Mouse (Mus musculus): ENCODE data around the gene Fbxw2. TPM values are rescaled to one million over a fixed set of nuclear protein-coding genes. Genes with fewer than 3 reads are reported as not detected.

The Fbxw2 gene
- 29.2 and 29.8 TPM in 2 replicates for polyA plus RNA-seq (2012; rRNA removed)

DNA sequence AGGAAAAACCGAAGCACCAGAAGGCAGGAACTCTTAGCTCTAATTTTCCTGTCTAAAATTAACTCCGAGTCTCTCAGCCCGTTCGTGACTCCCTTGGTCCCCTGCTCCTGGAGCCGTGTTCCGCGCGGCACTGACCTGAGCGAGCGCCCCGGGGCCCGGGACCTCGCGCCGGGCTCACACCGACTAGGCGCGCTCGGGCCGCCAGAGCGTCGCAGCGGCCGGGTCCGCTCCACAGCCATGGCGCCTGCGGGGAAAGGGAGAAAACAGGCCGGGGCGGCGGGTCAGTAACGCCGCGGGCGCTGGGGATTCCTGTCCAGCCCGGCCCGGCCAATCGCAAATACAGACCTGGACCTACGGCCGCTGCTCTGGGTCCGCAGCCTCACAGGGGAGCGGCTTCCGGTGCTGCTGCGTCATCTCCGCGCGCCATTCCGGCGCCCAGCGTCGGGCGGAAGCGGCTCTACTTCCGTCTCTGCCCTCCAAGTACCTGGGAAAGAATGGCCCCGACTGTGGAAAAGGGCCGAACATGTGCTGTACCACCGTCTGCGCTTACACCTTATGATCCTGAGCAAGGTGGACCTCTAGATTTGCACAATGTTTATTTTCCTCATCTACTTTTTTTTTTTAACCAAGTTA is at the start of gene Fbxw2:
TSS of gene Fbxw2 (minus strand) at position 485 of the 633 bp plus-strand sequence.
- H3K27me3 ChIP-seq (ENCODE audit: control insufficient read depth, insufficient read depth, low read length): no peaks in the 10 kb centered on the region
- H3K36me3 ChIP-seq (ENCODE audit: control insufficient read depth, insufficient read depth, low read length): peaks cover 7% of the 10 kb centered on the region
- H3K27ac ChIP-seq (ENCODE audit: insufficient read depth, low read length): peak within 1 kb of the TSS; percentile 62
- H3K4me3 ChIP-seq (ENCODE audit: extremely low read depth, insufficient read depth, insufficient read length): peak within 1 kb of the TSS; percentile 79
- peak; percentile 69 to 88 for DNase-seq (ENCODE audit: low read depth in 1 of 2, low spot score in 2 of 2)
- no peaks in the 10 kb centered on the region; the same call in 1 of the 2 replicates for H3K4me1 ChIP-seq (ENCODE audit: control insufficient read depth, insufficient read depth, insufficient read length)
- no peak for TF ChIP-seq CTCF (IDR thresholded peaks at IDR 0.05; ENCODE audit: extremely low read depth, insufficient read depth, insufficient read length, insufficient replicate concordance)
- peak; percentile 55 for TF ChIP-seq POLR2A (IDR thresholded peaks at IDR 0.05; ENCODE audit: low read depth, low read length)
- under 1% methylated on average over 57 of the region's 57 CpGs for WGBS

DNA sequence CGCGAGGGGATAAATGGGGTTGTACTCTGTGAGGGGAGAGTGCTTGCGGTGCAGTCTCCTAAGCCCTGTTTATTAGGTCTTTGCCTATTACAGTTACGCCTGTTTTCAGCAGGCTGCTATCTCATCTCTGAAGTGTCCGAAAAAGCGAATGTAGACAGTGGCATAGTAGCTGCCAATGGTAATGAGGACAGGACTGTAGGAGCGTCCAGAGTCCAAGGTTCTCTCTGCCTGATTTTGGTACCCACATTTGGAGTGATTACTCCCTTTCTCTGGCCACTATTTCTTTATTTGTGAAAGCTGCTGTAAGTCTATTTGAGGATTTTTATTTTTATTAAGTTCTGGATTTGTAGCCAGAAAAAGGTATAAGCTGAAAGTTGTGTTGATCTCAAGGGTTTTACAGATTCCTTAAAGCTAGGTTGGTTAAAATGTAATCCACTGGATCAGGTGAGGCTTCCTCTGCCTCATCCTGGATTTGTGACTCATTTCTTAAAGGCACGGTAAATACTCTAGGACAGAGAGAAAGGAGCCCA is 48.8 kb upstream of the Fbxw2 start, which contains the start of gene Psmd5:
TSS of gene Psmd5 (minus strand) at position 153 of the 530 bp plus-strand sequence.
- no peak for DNase-seq (ENCODE audit: low read depth in 1 of 2, low spot score in 2 of 2)
- WGBS: 52% methylated on average over 8 of the region's 8 CpGs
- TF ChIP-seq POLR2A (IDR thresholded peaks at IDR 0.05; ENCODE audit: low read depth, low read length): no peak
- no peak for TF ChIP-seq CTCF (IDR thresholded peaks at IDR 0.05; ENCODE audit: extremely low read depth, insufficient read depth, insufficient read length, insufficient replicate concordance)
- Histone ChIP-seq H3K4me1 (ENCODE audit: control insufficient read depth, insufficient read depth, insufficient read length) (no peaks in the 10 kb centered on the region; the same call in 1 of the 2 replicates), H3K27me3 (ENCODE audit: control insufficient read depth, insufficient read depth, low read length) (peaks cover 2% of the 10 kb centered on the region; the same call in 1 of the 2 replicates), H3K4me3 (ENCODE audit: extremely low read depth, insufficient read depth, insufficient read length) (no peak within 1 kb of the TSS), H3K36me3 (ENCODE audit: control insufficient read depth, insufficient read depth, low read length) (no peaks in the 10 kb centered on the region), H3K27ac (ENCODE audit: insufficient read depth, low read length) (no peak within 1 kb of the TSS)

DNA sequence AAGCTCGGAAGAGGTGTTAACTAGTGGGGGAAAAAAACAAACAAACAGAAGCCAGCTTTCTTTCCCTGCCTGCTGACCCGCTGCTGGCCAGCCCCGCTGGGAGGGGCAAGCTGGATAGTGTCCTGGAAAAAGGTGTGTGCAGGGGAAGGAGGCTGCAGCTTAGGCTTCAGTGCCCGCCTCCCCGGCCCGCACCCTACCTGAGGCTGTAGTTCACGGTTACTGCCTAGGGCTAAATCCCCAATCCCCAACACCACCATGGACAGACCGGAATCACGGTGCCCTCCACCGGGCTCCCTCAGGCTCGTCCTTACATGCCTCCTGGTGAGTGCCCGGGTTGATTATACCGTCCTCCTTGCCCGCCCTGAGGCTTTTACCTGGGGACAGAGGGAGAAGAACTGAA is 48.2 kb upstream of the Fbxw2 start, which contains the start of gene Cutal:
TSS of gene Cutal (plus strand) at position 126 of the 400 bp plus-strand sequence.
- Histone ChIP-seq H3K27me3 (ENCODE audit: control insufficient read depth, insufficient read depth, low read length) (peaks cover 2% of the 10 kb centered on the region; the same call in 1 of the 2 replicates), H3K4me1 (ENCODE audit: control insufficient read depth, insufficient read depth, insufficient read length) (no peaks in the 10 kb centered on the region; the same call in 1 of the 2 replicates), H3K4me3 (ENCODE audit: extremely low read depth, insufficient read depth, insufficient read length) (no peak within 1 kb of the TSS), H3K36me3 (ENCODE audit: control insufficient read depth, insufficient read depth, low read length) (no peaks in the 10 kb centered on the region), H3K27ac (ENCODE audit: insufficient read depth, low read length) (no peak within 1 kb of the TSS)
- 43% methylated on average over 14 of the region's 14 CpGs for WGBS
- TF ChIP-seq POLR2A (IDR thresholded peaks at IDR 0.05; ENCODE audit: low read depth, low read length): no peak
- TF ChIP-seq CTCF (IDR thresholded peaks at IDR 0.05; ENCODE audit: extremely low read depth, insufficient read depth, insufficient read length, insufficient replicate concordance): no peak
- DNase-seq (ENCODE audit: low read depth in 1 of 2, low spot score in 2 of 2): no peak

DNA sequence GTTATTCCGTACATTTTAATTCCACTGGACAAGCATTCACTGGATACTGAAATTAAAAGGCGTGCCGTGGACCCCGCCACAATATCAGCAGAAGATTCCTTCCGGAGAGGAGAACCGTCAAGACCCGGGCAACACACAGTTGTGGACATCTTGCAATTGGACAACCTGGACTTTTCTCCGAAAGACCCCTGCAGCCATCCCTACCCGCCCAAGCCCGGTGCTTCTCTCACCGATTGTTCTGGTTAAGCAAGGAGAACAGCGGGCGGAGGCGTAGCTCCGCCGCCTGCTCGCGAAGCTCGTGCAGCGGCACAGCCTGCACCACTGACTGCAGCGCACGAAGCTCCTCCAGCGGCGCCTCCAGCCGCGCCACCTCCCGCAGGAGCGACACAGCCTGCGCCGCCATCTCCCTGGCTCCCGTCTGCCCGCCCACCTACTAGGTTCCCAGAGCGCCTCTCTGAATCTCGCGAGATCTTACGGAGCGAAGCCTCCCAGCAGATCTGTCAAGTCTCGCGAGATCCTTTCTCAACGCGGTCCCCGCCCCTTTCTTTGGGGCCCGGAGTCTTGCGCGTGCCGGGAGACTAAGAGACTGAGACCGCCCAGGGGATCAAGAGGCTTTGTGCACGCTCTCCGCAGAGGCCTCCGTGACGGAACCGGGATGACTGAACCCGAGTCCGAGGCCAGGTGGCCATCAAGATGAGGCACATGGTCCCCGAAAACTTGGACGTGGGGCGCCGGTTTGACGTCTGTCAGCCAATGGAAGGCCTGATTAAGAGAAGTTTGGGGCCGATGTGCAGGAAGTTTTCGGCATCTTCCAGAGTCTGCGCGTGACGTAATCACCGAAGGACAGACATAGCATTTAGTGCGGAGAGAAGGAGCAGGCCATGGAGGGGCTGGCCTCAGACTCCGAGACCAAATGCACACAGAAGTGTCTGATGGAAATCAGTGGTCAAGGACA is 44.7 kb upstream of the Fbxw2 start:
- peak overlapping the region; percentile 91 for H3K27ac ChIP-seq (ENCODE audit: insufficient read depth, low read length)
- TF ChIP-seq CTCF (IDR thresholded peaks at IDR 0.05; ENCODE audit: extremely low read depth, insufficient read depth, insufficient read length, insufficient replicate concordance): no peak
- peak; percentile 65 for TF ChIP-seq POLR2A (IDR thresholded peaks at IDR 0.05; ENCODE audit: low read depth, low read length)
- under 1% methylated on average over 67 of the region's 67 CpGs for WGBS
- no peaks in the 10 kb centered on the region; the same call in 1 of the 2 replicates for H3K4me1 ChIP-seq (ENCODE audit: control insufficient read depth, insufficient read depth, insufficient read length)
- H3K4me3 ChIP-seq (ENCODE audit: extremely low read depth, insufficient read depth, insufficient read length): peak overlapping the region; percentile 64
- H3K27me3 ChIP-seq (ENCODE audit: control insufficient read depth, insufficient read depth, low read length): no peaks in the 10 kb centered on the region
- peaks cover under 1% of the 10 kb centered on the region; the same call in 1 of the 2 replicates for H3K36me3 ChIP-seq (ENCODE audit: control insufficient read depth, insufficient read depth, low read length)
- DNase-seq (ENCODE audit: low read depth in 1 of 2, low spot score in 2 of 2): peak; percentile 89 to 98

DNA sequence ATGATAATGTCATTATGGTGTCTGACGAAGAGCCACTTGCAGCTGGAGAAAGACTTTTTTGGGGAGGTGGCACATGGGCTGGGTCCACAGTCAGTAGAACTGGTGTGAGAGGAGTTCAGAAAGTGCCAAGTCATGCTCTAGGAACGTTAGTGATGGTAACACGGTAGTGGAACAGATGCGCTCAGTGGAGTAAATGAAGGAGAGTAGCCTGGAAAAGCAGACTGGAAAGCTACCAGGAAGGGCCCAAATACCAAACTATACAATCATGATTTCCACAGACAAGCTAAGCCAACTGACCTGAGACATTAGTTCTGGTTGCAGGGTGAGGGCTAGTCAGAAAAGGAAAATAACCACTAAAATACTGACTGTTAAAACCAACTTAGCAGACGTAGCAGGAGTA is 43.6 kb upstream of the Fbxw2 start:
- H3K27me3 ChIP-seq (ENCODE audit: control insufficient read depth, insufficient read depth, low read length): no peaks in the 10 kb centered on the region
- H3K27ac ChIP-seq (ENCODE audit: insufficient read depth, low read length): no peak overlapping the region
- no peak for DNase-seq (ENCODE audit: low read depth in 1 of 2, low spot score in 2 of 2)
- peaks cover 9% of the 10 kb centered on the region for H3K36me3 ChIP-seq (ENCODE audit: control insufficient read depth, insufficient read depth, low read length)
- no peaks in the 10 kb centered on the region; the same call in 1 of the 2 replicates for H3K4me1 ChIP-seq (ENCODE audit: control insufficient read depth, insufficient read depth, insufficient read length)
- H3K4me3 ChIP-seq (ENCODE audit: extremely low read depth, insufficient read depth, insufficient read length): no peak overlapping the region; the same call in 1 of the 2 replicates
- TF ChIP-seq POLR2A (IDR thresholded peaks at IDR 0.05; ENCODE audit: low read depth, low read length) (no peak), CTCF (IDR thresholded peaks at IDR 0.05; ENCODE audit: extremely low read depth, insufficient read depth, insufficient read length, insufficient replicate concordance) (no peak)
- WGBS: 20% methylated on average over 5 of the region's 5 CpGs

DNA sequence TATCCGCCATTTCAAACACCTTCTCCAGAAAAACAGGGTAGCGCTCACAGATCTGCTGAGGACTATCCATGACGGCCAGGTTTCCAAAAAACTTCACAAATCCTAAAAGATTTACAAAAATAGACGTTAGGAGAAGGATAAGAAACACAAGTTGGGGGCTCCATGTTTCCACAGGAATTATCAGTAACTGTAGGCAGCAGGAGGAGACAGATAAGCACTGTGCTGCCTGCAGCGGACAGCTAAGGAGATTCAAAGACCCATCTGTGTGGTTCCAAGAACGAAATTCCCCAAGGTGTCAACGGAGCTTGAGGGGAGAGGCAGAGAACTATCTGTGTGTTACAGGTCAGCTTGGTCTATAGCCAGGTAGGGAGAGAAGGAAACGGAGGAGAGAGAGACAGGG is 31.6 kb upstream of the Fbxw2 start:
- WGBS: 85% methylated on average over 8 of the region's 8 CpGs
- Histone ChIP-seq H3K27me3 (ENCODE audit: control insufficient read depth, insufficient read depth, low read length) (no peaks in the 10 kb centered on the region), H3K4me1 (ENCODE audit: control insufficient read depth, insufficient read depth, insufficient read length) (no peaks in the 10 kb centered on the region), H3K36me3 (ENCODE audit: control insufficient read depth, insufficient read depth, low read length) (peaks cover 53% of the 10 kb centered on the region), H3K4me3 (ENCODE audit: extremely low read depth, insufficient read depth, insufficient read length) (no peak overlapping the region), H3K27ac (ENCODE audit: insufficient read depth, low read length) (no peak overlapping the region)
- DNase-seq (ENCODE audit: low read depth in 1 of 2, low spot score in 2 of 2): no peak
- TF ChIP-seq POLR2A (IDR thresholded peaks at IDR 0.05; ENCODE audit: low read depth, low read length) (no peak), CTCF (IDR thresholded peaks at IDR 0.05; ENCODE audit: extremely low read depth, insufficient read depth, insufficient read length, insufficient replicate concordance) (no peak)

Measured in spleen, adult 2 months (tissue).